ENCODE assay signal across 8 mouse cellular contexts in genomic region chr4:46642924-46643675, GRCm38 (mm10). TPM values are rescaled to one million over a fixed set of nuclear protein-coding genes. Genes with fewer than 3 reads are reported as not detected.
DNase-seq lines count a peak whose midpoint lies in the region; ATAC-seq lines count a peak whose summit lies in the region.

No protein-coding gene starts in this region.

- H3K4me2 ChIP-seq in heart, embryonic 12.5 days: no peak overlapping the region
- no peak overlapping the region for H3K4me2 ChIP-seq in limb, embryonic 12.5 days

- H3K27ac ChIP-seq in heart, embryonic 12.5 days (ENCODE audit: poor library complexity, severe bottlenecking): no peak overlapping the region
- H3K27ac ChIP-seq in limb, embryonic 12.5 days: peak overlapping the region; percentile 59; the same call in 1 of the 2 replicates

- DNase-seq in kidney, adult 11 months: peak; percentile 44
- DNase-seq in kidney, adult 18-20 months: no peak
- no peak for DNase-seq in right cerebral cortex, postnatal 10 days (ENCODE audit: low spot score in 2 of 2)
- no peak for DNase-seq in thymus, postnatal 0 days (ENCODE audit: low spot score)
- no peak for DNase-seq in embryo, embryonic 10.5 days (ENCODE audit: low spot score)

- H3K4me1 ChIP-seq in heart, embryonic 12.5 days (replicated peaks): peaks cover 9% of the 10 kb centered on the region
- H3K4me1 ChIP-seq in limb, embryonic 12.5 days (replicated peaks): 0 out of 2 replicates have a peak, but pooled peaks cover 6% of the 10 kb centered on the region

- no peaks in the 10 kb centered on the region for H3K36me3 ChIP-seq in heart, embryonic 12.5 days
- no peaks in the 10 kb centered on the region for H3K36me3 ChIP-seq in limb, embryonic 12.5 days

- H3K9ac ChIP-seq in heart, embryonic 12.5 days: no peak overlapping the region
- no peak overlapping the region for H3K9ac ChIP-seq in limb, embryonic 12.5 days (replicated peaks)

- ATAC-seq in heart, embryonic 12.5 days (ENCODE audit: insufficient number of reproducible peaks, low FRiP score): 0 out of 2 replicates have a peak, but pooled peaks have one; percentile 25
- ATAC-seq in limb, embryonic 12.5 days (ENCODE audit: insufficient number of reproducible peaks, insufficient read depth, low FRiP score, low TSS enrichment, low read depth): no peak
- ATAC-seq in neutrophil, adult 5-6 weeks (ENCODE audit: extremely low read depth, insufficient number of reproducible peaks, low FRiP score, poor library complexity, severe bottlenecking): peak; percentile 94

- peaks cover 7% of the 10 kb centered on the region for H3K27me3 ChIP-seq in heart, embryonic 12.5 days (replicated peaks)
- H3K27me3 ChIP-seq in limb, embryonic 12.5 days: peaks cover 4% of the 10 kb centered on the region

- no peaks in the 10 kb centered on the region for H3K9me3 ChIP-seq in heart, embryonic 12.5 days (replicated peaks)
- H3K9me3 ChIP-seq in limb, embryonic 12.5 days: no peaks in the 10 kb centered on the region

- WGBS in heart, embryonic 12.5 days: 66% methylated on average over 8 of the region's 8 CpGs
- 68% methylated on average over 8 of the region's 8 CpGs for WGBS in limb, embryonic 12.5 days

- H3K4me3 ChIP-seq in heart, embryonic 12.5 days: no peak overlapping the region
- no peak overlapping the region for H3K4me3 ChIP-seq in limb, embryonic 12.5 days (replicated peaks)

RNA-seq across cellular contexts. Expression of gene Tbc1d2, which starts 6.9 kb away (rescaled TPM):
- polyA plus RNA-seq in heart, embryonic 12.5 days (2016; fragmentation: Nextera tagmentation; extraction: Ambion mirVana): 0.42 and 0.51 TPM in 2 replicates
- 1.9 and 2.1 TPM in 2 replicates for polyA plus RNA-seq in limb, embryonic 12.5 days (2016; fragmentation: Nextera tagmentation; extraction: Ambion mirVana)
- 3.3 and 3.7 TPM in 2 replicates for total RNA-seq in neutrophil, adult 5-6 weeks (2017)
- polyA plus RNA-seq in thymus, postnatal 0 days (2015; fragmentation: Nextera tagmentation; extraction: Ambion mirVana): 2.1 and 2.2 TPM in 2 replicates

RNA-seq across cellular contexts. Expression of gene Coro2a, which starts 41.1 kb away (rescaled TPM):
- polyA plus RNA-seq in heart, embryonic 12.5 days (2016; fragmentation: Nextera tagmentation; extraction: Ambion mirVana): 0.15 and 0.34 TPM in 2 replicates
- polyA plus RNA-seq in limb, embryonic 12.5 days (2016; fragmentation: Nextera tagmentation; extraction: Ambion mirVana): 2.2 and 2.5 TPM in 2 replicates
- 26.6 and 36.5 TPM in 2 replicates for total RNA-seq in neutrophil, adult 5-6 weeks (2017)
- 12.2 and 14.5 TPM in 2 replicates for polyA plus RNA-seq in thymus, postnatal 0 days (2015; fragmentation: Nextera tagmentation; extraction: Ambion mirVana)
